Mouse (Mus musculus): ENCODE data around the gene Epha6.
"Not testable (repeated sequence)": the region's sequence is repeated elsewhere in the genome, so short reads cannot be mapped to it uniquely, and the experiment has no call there.

Gene Epha6

GRCm38 (mm10) chr16:60028381-60028780 lies 577.0 kb downstream of the Epha6 start:
- ChIA-PET POLR2A (no interaction called here), CTCF (no interaction called here)

GRCm38 (mm10) chr16:60006857-60007568 lies 598.3 kb downstream of the Epha6 start:
- ChIA-PET POLR2A (no interaction called here), CTCF (no interaction called here)

GRCm38 (mm10) chr16:59969816-59970215 lies 635.5 kb downstream of the Epha6 start:
- POLR2A ChIA-PET: no interaction called here
- CTCF ChIA-PET: no interaction called here

GRCm38 (mm10) chr16:59955731-59956130 lies 649.6 kb downstream of the Epha6 start:
- ChIA-PET POLR2A (no interaction called here), CTCF (no interaction called here)

GRCm38 (mm10) chr16:59923696-59924095 lies 681.6 kb downstream of the Epha6 start:
- POLR2A ChIA-PET: no interaction called here
- CTCF ChIA-PET: no interaction called here

GRCm38 (mm10) chr16:59880073-59880472 lies 725.3 kb downstream of the Epha6 start:
- POLR2A ChIA-PET: no interaction called here
- CTCF ChIA-PET: no interaction called here

- POLR2A ChIA-PET: no interaction called here
- CTCF ChIA-PET: no interaction called here
Observed at GRCm38 (mm10) chr16:59871792-59872191, 733.5 kb downstream of the Epha6 start.

- POLR2A ChIA-PET: no interaction called here
- CTCF ChIA-PET: no interaction called here
Observed at GRCm38 (mm10) chr16:59854160-59854717, 751.1 kb downstream of the Epha6 start.

GRCm38 (mm10) chr16:59852689-59853088 lies 752.6 kb downstream of the Epha6 start:
- POLR2A ChIA-PET: no interaction called here
- CTCF ChIA-PET: no interaction called here

- POLR2A ChIA-PET: interaction anchor here in 1 of 4 experiments (0.8 kb wide), 1 partner anchor 155 kb away, joined by 4 read pairs; no protein-coding TSS in a partner anchor
- CTCF ChIA-PET: interaction anchor here (0.5 to 1.6 kb wide), 22 partner anchors 9 to 1147 kb away, joined by 3 to 10 read pairs (median 4); no protein-coding TSS in a partner anchor
Observed at GRCm38 (mm10) chr16:59846574-59846973, 758.8 kb downstream of the Epha6 start.

- POLR2A ChIA-PET: no interaction called here
Observed at GRCm38 (mm10) chr16:59836778-59837177, 768.6 kb downstream of the Epha6 start.

GRCm38 (mm10) chr16:59836304-59836703 lies 769.0 kb downstream of the Epha6 start:
- CTCF ChIA-PET: no interaction called here
- POLR2A ChIA-PET: no interaction called here

More at GRCm38 (mm10) chr16:59836778-59837177, 768.6 kb downstream of the Epha6 start:
- CTCF ChIA-PET: no interaction called here

GRCm38 (mm10) chr16:59832468-59832867 lies 772.9 kb downstream of the Epha6 start:
- ChIA-PET CTCF (interaction anchor here in 2 of 4 experiments (1.0 to 1.3 kb wide), 2 partner anchors 14 kb away, joined by 3 read pairs; no protein-coding TSS in a partner anchor), POLR2A (no interaction called here)

GRCm38 (mm10) chr16:59829655-59830054 lies 775.7 kb downstream of the Epha6 start:
- POLR2A ChIA-PET: no interaction called here

GRCm38 (mm10) chr16:59799790-59800189 lies 805.5 kb downstream of the Epha6 start:
- POLR2A ChIA-PET: not testable (repeated sequence)
- CTCF ChIA-PET: interaction anchor here in 2 of 4 experiments (0.6 to 0.7 kb wide), 2 partner anchors 293 to 327 kb away, joined by 3 to 10 read pairs; no protein-coding TSS in a partner anchor

More at GRCm38 (mm10) chr16:59829655-59830054, 775.7 kb downstream of the Epha6 start:
- CTCF ChIA-PET: interaction anchor here in 1 of 4 experiments (0.6 kb wide), 1 partner anchor 775 kb away, joined by 4 read pairs; no protein-coding TSS in a partner anchor

GRCm38 (mm10) chr16:59772297-59772696 lies 833.0 kb downstream of the Epha6 start:
- ChIA-PET CTCF (no interaction called here), POLR2A (no interaction called here)

GRCm38 (mm10) chr16:59770421-59770820 lies 834.9 kb downstream of the Epha6 start:
- POLR2A ChIA-PET: no interaction called here
- CTCF ChIA-PET: no interaction called here

GRCm38 (mm10) chr16:59769936-59770335 lies 835.4 kb downstream of the Epha6 start:
- ChIA-PET CTCF (no interaction called here), POLR2A (no interaction called here)

GRCm38 (mm10) chr16:59760875-59761274 lies 844.5 kb downstream of the Epha6 start:
- ChIA-PET POLR2A (no interaction called here), CTCF (no interaction called here)

- ChIA-PET POLR2A (no interaction called here), CTCF (no interaction called here)
Observed at GRCm38 (mm10) chr16:59750905-59751304, 854.4 kb downstream of the Epha6 start.

GRCm38 (mm10) chr16:59743669-59744068 lies 861.7 kb downstream of the Epha6 start:
- ChIA-PET CTCF (no interaction called here), POLR2A (interaction anchor here in 1 of 4 experiments (0.7 kb wide), 2 partner anchors 244 to 788 kb away, joined by 3 to 4 read pairs; no protein-coding TSS in a partner anchor)

All from embryonic stem cell, embryonic (primary cell).